Mouse (Mus musculus): Measurements from ENCODE around the gene Sox5.

Gene Sox5

DNA sequence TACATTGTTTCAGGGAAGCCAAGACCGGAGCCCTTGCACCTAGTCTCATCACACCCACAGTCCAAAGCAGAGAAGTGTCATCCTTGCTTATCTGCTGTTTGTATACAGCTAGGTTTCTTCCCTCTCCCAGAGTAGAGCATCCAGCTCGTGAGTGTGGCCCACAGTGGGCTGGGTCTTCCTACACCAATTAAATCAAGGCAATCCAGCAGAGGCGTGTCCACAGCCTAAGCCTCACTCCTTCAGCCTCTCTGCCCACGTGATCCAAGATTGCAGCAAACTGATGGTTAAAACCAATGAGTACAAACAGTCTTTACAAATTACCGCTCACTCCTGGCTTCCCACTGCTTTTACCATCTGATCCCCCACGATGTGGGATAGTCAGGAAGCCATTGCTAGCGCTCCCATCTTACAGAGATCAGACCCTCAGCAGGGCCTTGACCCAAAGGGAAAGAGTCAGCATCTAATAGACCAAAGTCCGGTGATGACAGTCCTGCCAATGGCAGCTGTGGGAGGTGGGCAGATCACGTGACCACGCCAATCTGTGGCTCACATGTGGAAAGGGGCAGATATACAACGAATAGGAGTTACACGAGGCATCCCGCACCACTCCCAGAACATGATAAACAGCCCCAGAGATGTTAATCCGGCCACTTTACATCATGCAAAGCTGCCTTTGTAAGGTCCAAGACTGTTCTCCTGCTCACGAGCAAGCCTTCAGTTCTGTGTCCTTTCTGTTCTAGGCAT, 9.4 kb downstream of the Sox5 start:
- no peak for DNase-seq

DNA sequence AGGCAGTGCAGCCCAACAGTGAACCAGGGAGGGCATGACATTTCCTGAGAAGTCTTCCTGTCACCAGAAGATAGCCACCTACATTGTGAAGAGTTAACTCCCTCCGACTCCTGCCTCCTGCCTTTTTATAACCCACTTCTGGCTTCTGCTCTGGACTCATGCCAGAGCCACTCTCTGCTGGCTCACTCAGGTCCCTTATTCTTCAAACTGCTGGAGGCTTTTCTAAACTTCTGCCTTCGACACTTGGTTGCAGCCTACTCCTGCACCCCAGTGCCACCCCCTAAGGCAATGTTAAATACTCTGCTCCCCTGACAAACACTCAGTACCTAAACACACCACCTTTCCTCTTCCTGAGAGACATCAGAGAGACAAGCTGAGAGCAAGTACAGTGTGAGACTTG, 12.7 kb downstream of the Sox5 start:
- DNase-seq: no peak

DNA sequence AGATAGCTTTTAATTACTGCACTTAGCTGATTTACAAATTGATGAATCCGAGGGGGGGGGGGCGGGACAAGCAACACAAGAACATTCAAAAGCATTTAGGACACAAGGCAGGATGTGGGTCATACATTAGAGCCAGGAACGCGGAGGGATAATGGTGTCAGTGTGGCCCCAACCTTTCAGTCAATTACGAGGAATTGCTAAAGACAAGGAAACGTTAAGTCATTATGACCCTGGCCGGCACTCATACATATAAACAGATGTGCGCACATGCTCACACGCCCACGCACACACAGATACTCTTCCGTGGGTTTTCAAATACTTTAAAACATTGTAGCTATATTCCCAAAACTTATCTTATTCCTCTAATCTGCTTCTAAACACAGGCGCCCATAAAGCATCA, 19.9 kb downstream of the Sox5 start:
- DNase-seq: no peak

DNA sequence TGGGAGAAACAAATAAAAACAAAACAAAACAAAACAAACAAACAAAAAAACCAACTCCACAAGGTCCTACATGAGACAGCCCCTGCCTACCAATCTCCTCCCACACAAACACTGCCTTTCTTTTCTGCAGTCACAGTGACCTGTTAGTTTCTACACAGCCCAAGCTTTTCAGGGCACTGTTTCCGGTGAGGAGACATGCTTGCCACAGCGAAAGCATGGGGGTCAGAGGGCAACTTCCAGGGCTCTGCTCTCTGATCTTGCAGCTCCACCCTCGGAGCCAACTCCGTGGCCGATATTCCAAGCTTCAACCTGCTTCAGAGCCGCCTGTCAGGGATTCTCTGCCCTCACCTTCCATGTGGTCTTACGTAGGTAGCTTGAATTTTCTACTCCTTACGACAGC, 22.6 kb downstream of the Sox5 start:
- no peak for DNase-seq

DNA sequence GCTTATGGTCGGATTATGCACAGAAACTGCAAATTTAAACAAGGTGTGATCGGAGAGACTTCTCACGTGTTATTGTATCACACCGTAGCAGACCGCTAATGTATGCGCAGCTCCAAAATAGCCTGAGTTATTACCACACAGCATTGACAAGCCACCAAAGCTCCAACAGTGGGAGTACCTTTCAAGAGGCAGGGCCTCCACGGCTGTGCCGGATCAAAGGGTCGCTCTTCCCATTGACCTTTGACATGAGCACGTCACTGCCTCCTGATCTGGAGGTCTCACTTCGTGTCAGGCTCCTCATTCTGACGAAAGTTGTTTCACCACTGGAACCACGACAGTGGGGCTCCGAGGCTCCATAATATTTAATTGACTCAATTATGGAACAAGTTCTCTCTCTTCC, 24.4 kb downstream of the Sox5 start:
- no peak for DNase-seq

DNA sequence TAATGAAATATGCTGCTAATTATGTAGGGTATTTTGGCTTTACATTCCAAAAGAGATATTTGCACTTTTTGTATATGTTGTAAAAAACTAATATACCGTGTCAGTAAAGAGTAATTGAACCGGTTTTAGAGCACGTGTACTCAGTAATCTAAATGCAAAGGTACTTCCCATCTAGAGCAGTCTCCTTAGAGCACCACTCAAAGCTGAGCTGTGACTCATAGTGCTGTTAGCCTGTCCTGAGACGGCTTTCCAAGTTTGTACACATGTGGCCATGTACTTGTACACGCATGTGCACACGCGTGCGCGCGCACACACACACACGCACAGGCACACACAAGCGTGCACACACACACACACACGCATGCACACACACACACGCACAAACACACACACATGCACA, 25.3 kb downstream of the Sox5 start:
- DNase-seq: no peak

DNA sequence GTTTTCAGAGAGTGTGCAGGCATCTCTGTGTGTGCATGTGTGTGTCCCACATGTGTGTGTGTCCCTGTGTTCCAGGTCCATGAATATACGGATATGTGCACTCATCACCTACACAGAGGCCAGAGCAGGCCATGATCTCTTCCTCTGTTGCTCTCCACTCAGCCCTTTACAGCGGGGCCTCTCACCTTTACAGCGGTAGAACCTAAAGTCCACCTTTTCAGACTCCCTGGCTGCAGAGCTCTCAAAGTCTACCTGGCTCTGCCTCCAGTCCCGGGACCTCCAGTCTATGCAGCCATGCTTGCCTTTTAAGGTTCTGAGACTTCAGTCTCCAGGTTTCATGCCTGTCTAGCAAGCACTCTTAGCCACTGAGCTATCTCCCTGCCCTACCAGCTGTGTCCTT, 26.5 kb downstream of the Sox5 start:
- no peak for DNase-seq

DNA sequence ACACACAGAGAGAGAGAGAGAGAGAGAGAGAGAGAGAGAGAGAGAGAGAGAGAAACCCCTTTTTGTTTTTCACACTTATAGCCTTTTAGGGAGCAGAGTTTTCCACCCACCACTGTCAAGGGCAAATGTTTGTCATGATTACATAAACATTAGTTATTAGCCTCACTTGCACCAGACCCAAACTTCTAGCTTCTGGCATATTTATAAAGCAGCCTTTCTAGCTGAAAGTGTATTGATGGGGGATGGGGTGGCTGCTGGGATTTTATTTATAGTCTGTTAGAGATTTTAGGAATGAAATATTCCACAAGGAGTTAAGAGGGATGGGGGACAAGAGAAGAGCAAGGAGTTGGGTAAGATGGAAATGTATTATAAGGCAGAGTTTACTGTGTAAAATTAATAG, 27.4 kb downstream of the Sox5 start:
- no peak for DNase-seq

DNA sequence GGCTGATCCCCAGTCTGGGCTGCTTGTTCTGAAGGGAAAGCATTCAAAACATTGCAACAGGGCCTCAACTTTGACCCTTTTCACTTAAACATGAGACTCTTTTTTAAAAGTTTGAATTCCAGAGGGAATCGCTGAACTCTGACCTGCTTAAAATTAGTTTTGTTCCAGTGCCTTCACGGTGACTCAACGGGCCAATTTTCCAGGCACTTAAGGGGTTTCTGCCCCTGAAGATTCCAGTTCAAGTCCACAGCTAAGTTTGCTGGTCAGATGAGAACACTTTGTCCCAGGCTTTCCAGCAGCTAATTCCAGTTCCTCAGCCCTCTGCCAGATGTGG, 27.8 kb downstream of the Sox5 start:
- DNase-seq: no peak

DNA sequence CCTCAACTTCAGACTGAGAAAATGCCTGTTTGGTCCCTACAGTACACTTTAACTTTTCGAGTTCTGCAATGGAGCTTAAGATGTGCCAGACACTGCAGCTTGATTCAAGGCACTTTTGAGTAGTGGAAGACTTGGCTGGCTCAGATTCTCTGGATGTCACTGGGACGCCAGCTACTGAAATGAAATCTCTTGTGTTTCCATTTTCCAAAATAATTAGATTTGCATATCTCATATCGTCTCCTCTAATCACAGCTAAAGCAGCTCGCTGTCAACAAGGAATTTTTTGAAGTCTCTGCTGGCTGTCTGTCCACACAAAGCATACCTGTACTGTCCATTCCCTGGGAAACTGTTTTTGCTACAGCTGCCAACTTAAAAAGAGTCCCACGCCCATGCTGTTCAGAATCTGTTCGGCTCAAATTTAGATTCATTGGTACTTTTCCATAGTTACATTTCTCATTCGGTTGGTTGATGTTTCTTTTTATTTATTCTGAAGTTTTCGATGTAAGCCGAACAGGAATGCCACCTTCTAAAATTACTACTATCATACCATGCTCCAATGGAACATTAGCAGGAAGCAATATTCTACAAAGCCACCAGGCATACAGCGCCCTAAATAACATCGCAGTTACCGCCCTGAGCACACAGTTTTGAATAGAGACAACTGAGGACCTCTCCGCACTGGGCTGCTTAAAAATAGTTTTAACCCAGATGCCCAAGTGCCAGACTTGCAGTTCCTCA, 28.4 kb downstream of the Sox5 start:
- no peak for DNase-seq

DNA sequence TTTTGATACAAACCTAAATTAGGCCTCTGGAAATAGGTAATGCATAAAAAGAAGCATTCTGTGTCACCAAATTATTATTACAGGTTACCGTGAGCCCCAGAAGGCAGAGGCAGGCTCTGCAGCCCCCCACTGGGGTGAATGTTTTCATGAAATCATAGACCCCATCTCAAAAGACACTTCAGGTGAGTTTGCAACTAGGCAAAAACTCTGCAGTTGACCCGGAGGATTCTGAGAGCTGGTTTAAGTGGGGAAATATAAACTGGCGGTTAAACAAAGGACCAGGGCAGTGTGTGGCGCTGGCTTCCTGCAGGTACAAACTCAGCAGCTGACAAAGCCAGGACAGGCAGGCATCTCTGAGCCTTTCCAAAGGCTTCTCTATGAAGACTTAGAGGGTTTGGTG, 30.2 kb downstream of the Sox5 start:
- DNase-seq: no peak

DNA sequence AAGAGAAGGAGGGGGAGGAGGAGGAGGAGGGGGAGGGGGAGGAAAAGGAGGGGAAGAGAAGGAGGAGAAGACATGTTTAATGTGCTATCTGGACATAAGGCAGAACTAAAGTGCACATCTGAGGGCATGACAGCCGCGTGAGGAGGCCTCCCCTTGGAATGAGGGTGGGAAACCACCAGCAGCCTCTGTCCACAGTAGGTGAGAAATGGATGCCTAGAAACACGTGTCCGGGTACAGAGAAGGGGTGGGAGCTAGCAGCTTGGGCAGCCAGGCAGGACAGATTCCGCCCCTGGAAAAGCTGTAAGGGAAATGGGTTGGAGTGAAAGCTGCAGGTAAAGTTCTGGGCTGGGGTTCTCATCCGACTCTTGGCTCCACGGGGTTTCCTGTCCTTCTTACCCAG, 31.6 kb downstream of the Sox5 start:
- no peak for DNase-seq

DNA sequence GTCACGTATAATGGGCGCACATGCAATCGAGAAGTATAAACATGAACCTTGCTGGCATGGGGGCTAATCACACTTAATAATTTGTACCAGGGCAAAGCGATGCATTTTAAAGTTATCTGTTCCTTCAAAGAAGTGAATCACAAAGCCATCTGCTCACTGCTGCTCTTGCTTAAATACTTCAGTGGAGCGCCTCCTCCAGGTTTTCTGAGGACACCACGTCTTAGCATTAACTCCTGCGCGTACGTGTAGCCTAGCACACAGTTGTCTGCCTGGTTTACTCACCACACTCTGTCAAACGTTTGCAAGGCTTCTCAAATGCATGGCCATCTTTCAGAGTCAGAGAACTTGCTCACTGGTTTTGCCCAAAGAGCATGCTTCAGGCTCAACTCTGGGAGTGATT, 35.3 kb downstream of the Sox5 start:
- DNase-seq: no peak

DNA sequence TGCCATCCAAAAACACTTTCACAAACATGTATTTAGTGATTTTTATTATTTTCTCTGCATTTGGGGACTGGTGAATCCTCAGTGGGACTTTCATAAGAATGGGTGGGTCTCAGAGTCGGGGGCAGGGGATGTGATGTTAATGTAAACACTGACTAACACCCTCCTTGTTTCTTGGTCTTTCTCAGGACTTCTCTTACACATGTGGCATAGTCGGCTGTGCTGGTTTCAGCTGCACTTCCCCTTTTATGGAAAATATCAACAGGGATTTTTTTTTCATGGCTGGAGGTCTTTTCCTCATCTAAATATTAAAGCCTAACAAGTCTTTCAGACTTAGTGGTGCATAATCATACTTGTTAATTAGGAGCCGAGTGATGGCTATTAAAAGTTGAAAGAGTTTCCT, 39.2 kb downstream of the Sox5 start:
- no peak for DNase-seq

DNA sequence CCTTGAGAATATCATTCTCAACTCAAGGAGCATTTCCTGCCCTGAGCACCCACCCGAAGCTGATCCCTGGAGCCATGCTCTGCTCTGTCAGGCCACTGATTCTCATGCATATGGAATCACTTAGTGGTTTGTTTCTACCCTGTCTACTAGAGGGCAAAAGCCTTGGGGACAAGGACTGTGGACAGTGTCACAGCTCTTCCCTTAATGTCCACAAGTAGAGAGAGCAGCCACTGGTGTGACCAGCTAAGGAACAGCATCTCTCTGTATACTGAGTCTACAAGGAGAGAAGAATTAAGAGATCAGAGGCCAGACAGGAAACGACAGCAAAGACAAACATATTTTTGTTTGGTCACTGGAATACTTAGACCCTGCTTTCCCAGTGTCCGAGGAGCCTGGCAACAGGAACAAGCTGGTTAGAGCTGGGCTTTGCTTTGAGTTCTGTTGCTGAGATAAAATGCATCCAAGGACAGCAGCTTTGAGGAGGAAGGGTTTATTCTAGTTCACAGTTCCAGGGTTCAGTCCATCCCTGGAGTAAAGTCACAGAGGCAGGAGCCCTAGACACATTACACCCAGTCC, 40.6 kb downstream of the Sox5 start:
- DNase-seq: no peak

DNA sequence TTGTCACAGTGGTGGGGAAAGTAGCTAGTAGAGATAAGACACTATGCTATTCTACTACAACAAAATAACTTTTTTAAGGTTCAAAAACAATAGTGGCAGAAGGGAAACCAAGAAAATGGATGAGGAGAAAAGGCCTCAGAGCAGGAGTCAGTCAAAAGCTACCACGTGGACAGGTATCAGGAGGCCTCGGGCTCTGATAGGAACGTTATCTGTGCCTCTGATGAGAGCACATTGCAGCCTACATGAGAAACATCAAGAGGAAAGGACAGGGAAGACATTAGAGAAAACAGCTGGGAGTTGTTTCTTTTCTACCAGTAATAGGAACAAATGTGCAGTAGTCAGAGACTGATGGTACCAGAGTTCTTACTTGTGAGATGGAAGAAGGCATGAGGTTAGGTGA, 41.4 kb downstream of the Sox5 start:
- DNase-seq: no peak

DNA sequence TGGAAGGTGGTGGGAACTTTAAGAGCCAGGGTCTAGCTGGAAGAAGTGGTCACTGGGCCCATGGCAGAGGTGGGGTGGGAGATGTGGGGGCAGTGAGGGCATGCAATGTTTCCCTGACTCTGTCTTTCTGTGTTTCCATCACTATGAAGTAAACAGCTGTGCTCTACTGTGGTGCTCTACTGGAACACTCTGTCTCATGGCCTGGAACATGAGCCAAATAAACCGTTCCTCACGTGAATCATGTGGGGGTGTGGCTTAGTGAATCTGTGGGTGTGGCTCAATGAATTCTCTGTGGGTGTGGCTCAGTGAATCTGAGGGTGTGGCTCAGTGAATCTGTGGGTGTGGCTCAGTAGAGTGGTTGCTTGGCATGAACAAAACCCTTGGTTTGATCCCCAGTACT, 42.0 kb downstream of the Sox5 start:
- no peak for DNase-seq

DNA sequence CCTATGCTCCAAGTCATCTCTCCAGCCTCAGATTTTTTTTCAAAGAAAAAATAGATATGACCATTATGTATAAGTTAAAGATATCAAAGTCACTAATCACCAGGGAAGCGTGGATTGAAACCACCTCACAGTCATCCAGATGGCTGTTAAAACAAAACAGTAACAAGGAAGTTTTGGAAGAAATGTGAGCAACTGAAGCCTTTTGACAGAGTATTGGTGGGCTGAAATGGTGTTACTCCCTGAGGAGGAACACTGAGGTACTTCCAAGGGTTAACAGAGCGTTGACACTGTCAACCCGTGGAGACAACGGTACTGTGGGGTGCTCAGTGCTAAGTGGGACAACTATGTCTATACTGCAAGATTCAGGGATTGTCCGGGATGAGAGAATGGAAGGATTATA, 44.0 kb downstream of the Sox5 start:
- DNase-seq: no peak

DNA sequence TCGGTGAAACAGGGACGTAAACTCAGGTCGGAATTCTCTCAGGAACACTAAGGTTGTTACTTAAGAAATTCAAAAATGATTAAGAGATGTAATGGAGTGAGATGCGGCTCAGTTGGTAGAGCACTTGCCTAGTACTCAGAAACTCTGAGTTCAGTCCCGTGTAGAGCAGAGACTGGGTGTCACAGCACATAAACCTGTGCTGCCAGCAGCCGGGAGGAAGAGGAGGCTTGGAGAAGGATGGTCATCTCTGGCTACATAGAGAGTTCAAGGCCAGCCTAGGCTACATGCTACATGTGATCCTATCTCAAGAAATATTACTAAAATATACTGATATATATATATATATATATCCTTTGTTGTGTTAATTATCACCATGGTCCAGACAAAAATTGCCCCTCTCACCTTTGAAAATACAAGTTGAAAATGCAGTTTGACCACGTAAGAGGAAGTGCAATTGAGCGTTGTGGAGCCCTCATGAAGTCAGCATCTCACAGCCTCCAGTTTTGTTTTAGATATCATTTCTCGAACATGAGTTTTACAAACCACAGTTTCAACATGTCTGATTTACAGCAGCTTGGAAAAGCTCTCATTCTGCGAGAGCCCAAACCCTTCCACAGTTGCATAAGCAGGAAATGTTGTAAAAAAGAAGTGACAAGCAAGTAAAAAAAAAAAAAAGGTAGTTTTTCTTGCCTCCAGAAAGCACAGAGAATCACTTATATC, 50.4 kb downstream of the Sox5 start:
- DNase-seq: no peak

DNA sequence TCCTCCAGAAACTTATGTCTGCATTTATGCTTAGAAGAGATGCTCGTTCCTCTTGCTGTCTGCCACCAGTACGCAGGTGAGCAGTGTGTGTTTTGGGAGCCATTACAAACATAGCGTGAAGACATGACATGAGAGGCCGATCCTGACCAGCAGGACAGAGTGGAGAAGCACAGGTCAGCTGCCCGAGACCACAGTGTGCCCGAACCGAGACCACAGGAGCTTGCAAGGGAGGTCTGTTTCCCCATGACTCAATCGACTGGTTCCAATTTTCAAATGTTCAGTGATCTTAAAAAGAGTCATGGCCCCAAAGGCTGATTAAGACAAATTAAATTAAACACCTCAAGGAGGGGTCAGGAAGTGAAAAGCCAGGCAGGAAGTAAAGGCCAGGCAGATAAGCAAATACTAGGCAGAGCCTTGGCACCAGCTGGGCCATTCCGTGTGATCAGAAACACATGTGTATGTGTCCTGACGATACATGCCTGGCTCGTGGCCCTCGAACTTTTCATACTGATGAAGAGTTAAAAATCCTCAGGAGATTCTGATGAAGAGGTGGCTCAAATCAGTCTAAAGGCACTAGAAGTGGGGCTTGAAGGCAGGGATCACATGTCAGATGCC, 58.1 kb downstream of the Sox5 start:
- no peak for DNase-seq

DNA sequence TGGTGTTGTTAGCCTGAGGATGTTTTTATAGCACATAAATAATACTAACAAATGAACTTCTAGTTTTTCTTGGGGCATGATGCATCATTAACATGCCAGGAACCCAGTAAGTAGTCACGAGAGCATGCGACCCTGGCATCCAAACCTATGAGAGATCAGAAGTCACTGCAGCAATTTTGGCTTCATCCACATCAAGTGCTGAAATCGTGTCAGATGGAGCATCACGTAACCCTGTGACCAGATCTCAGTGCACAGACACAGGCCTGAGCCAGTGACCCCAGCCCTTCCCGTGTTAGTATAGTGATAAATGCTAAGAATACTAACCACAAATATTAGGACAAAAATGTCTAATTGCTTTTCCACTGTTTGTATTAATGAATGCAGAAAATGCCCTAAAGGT, 58.8 kb downstream of the Sox5 start:
- no peak for DNase-seq

DNA sequence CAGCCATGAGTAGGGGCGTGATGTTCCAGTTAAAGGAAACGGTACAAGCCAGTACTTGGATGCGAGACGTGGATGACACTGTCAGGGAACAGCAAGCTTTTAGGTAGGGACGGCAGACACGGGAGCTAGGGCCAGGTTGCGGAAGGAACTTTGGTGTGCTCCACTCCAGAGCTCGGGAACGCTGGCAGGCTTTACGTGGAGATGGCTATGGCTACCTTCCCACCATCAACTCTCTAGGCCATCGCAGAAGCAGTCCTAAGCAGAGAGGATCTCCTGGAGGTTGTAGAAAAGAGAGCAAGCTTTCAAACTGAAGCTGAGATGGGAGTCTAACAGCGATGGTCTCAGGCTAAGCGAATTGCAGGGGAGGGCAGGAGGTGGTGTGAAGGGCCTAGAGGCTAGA, 60.9 kb downstream of the Sox5 start:
- DNase-seq: no peak

DNA sequence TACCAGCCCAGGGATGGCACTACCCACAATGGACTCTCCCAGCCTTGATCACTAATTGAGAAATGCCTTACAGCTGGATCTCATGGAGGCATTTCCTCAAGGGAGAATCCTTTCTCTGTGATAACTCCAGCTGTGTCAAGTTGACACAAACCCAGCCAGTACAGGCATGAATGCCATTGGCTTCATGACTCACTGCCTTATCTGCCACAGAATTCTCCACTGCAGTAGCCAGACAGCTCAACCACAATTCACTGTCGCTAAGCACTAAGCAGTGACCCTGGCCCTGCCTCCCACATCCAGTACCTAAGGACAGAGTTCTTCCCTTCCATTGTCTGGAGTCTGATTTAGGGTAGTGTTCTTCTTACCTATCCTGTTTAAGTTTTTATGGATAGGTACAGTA, 65.4 kb downstream of the Sox5 start:
- DNase-seq: no peak

DNA sequence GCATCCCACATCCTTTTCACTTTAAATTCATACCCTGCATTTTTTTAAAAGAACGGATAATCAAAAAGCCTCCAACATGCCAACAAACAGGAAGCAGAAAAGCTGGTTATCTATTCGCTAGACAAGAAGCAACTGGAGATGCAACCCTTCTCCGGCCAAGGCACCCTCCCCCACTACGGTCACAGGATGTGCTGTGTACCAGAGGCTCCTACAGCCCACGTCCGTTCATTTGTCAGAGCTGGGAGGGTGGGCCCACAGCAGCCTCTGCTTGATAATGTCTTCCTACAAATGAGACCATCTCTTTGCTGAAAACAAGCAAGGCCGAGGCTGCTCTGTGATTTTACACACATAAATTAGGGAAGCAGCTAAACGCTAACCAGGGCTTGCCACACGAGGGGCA, 69.9 kb downstream of the Sox5 start:
- peak in 1 of 2 experiments; percentile 5 for DNase-seq

Data from cerebellum, postnatal 25 days (tissue).